Mouse (Mus musculus): ENCODE measurements around the gene Syne1. TPM values are rescaled to one million over a fixed set of nuclear protein-coding genes. Genes with fewer than 3 reads are reported as not detected.
A peak's percentile ranks its signal among the peaks of the same experiment; 100 is the strongest.

Gene Syne1
- polyA plus RNA-seq, 1 experiment from 2014 or later = 5.2 TPM

DNA sequence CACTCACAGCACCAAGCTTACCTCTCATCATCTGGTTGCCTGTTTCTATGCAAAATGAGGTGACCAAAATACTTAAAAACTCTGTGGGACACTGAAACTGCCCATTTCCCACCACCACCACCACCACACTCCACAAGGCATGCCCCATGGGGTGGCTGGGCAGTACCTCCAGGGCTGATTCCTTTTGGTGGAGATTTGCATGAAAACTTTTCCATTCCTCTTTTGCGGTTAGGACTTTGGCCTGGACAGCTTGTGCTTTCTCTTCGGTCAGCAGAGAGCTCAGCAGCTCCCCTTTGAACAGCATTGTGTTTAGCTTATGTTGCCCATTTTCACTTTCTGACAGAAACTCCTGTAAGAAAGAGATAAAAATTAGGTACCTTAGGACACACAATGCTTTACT lies 280.6 kb downstream of the Syne1 start:
- ATAC-seq (replicated peaks) = no peak
- no peaks in the 10 kb centered on the region for H3K27me3 ChIP-seq
- H3K27ac ChIP-seq (replicated peaks) = no peak overlapping the region
- H3K9ac ChIP-seq (replicated peaks) = no peak overlapping the region
- H3K4me1 ChIP-seq = no peaks in the 10 kb centered on the region
- no peak overlapping the region for H3K4me2 ChIP-seq (replicated peaks)
- H3K36me3 ChIP-seq = no peaks in the 10 kb centered on the region
- WGBS = 92% methylated on average over 2 of the region's 2 CpGs
- no peaks in the 10 kb centered on the region for H3K9me3 ChIP-seq
- H3K4me3 ChIP-seq = no peak overlapping the region

DNA sequence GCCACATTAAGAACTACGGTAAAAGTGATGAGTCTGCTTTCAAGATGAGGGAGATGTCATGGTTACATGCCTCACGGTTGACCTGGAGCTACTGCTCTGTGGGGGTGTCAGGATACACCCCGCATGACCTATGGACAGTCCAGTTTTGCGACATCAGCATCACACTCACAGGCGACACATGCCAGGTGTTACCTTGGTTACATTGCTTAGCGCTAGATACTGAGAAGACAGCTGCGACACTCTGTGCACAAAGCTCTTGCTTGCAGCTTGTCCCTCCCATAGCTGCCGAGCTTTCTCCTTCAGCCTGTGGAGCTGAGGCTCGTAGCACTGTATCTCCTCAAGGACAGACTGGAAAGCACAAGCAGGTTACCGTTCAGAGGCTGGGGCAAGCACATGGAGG lies 286.9 kb downstream of the Syne1 start:
- ATAC-seq (replicated peaks) = 0 out of 2 replicates have a peak, but pooled peaks have one; percentile 26
- Histone ChIP-seq H3K9me3 (no peaks in the 10 kb centered on the region), H3K4me2 (replicated peaks) (no peak overlapping the region), H3K27ac (replicated peaks) (no peak overlapping the region), H3K36me3 (no peaks in the 10 kb centered on the region), H3K4me1 (no peaks in the 10 kb centered on the region), H3K9ac (replicated peaks) (no peak overlapping the region), H3K4me3 (no peak overlapping the region), H3K27me3 (no peaks in the 10 kb centered on the region)
- 81% methylated on average over 10 of the region's 10 CpGs for WGBS

DNA sequence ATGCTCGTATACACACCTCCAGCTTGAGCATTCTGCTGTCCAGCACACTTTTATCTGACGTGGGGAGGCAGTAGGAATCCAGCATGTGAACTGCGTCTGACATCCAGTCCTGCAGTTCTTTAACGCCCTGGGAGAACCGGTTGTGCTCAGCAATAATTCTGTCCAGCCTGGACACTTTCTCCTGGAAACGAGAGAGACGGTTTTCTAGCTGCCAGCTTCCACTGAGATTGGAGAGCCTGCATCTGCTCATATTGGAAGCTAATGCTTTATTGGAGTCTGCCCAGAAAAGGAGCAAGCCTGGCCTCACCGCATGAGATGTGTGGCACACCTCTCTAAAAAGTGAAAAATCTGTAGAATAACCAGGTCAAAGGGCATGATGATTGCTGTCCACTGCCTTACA lies 288.6 kb downstream of the Syne1 start:
- H3K9ac ChIP-seq (replicated peaks) = no peak overlapping the region

DNA sequence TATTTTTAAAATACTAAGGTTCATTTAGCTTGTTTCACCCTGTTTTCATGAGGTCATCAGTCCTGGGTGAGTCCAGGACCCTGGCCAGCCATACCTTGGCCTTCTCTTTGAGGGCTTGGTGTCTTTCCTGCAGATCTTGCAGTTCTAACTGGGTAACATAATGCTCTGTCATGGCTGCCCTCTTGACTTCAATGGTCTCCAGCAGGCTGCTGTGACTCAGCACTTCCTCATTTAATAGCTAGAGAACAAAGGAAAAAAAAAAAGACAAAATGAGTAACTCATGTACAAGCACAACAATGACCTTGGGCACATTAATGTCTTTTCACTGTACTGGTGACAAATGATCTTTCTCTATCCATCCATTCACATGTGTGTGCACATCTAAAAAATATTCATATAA lies 294.6 kb downstream of the Syne1 start:
- H3K9me3 ChIP-seq = no peaks in the 10 kb centered on the region
- H3K4me1 ChIP-seq = no peaks in the 10 kb centered on the region
- no peak overlapping the region for H3K4me3 ChIP-seq
- H3K9ac ChIP-seq (replicated peaks) = no peak overlapping the region
- H3K36me3 ChIP-seq = no peaks in the 10 kb centered on the region
- no peaks in the 10 kb centered on the region for H3K27me3 ChIP-seq
- H3K27ac ChIP-seq (replicated peaks) = no peak overlapping the region
- H3K4me2 ChIP-seq (replicated peaks) = no peak overlapping the region
- no peak for ATAC-seq (replicated peaks)

More for the DNA sequence above, 288.6 kb downstream of the Syne1 start:
- Histone ChIP-seq H3K36me3 (no peaks in the 10 kb centered on the region), H3K4me2 (replicated peaks) (no peak overlapping the region), H3K27ac (replicated peaks) (no peak overlapping the region), H3K4me3 (no peak overlapping the region), H3K9me3 (no peaks in the 10 kb centered on the region), H3K4me1 (no peaks in the 10 kb centered on the region), H3K27me3 (no peaks in the 10 kb centered on the region)
- WGBS = 91% methylated on average over 8 of the region's 8 CpGs
- no peak for ATAC-seq (replicated peaks)

DNA sequence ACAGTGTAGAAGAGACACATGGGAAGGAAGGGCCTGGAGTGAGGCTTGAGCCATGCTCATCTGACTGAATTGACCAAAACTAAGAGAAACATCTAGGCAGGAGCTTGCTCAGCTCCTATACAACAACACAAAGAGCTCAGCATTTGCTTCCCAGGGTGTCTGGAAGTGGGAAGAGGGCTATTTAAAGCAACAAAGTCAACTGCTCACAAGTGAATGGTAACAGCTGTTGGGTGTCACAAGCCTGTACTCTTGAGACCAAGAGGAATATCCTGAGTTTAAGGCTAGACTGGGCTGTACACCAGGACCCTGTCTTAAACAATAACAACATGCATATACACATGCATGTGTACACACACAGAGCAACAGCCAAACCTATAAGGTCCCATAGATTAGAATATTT lies 297.5 kb downstream of the Syne1 start:
- no peaks in the 10 kb centered on the region for H3K27me3 ChIP-seq
- H3K9ac ChIP-seq (replicated peaks) = no peak overlapping the region
- no peak overlapping the region for H3K27ac ChIP-seq (replicated peaks)
- ATAC-seq (replicated peaks) = no peak
- H3K4me1 ChIP-seq = no peaks in the 10 kb centered on the region
- no peak overlapping the region for H3K4me3 ChIP-seq
- H3K4me2 ChIP-seq (replicated peaks) = no peak overlapping the region
- no peaks in the 10 kb centered on the region for H3K36me3 ChIP-seq
- H3K9me3 ChIP-seq = no peaks in the 10 kb centered on the region

DNA sequence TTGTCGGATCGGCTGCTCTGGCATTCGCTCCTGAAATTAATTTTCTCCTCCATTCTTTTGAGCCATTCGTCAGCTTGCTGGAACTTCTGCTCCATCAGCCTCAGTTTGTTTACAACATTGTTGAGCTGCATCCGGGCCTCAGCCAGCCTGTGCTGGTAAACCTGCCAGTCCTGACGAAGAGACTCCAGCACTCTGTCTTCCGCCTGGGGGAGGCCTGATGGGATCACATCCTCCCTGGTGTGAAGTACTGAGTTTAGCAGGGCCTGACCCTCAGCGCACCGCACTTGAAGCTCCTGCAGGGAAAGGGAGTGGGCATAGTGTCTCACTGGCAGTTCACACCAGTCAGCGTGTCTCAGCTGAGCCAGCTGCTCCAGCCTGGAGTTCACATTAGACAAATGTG lies 300.6 kb downstream of the Syne1 start:
- 77% methylated on average over 10 of the region's 10 CpGs for WGBS
- Histone ChIP-seq H3K27me3 (no peaks in the 10 kb centered on the region), H3K9ac (replicated peaks) (no peak overlapping the region), H3K9me3 (no peaks in the 10 kb centered on the region), H3K4me1 (no peaks in the 10 kb centered on the region), H3K36me3 (no peaks in the 10 kb centered on the region), H3K4me3 (no peak overlapping the region), H3K4me2 (replicated peaks) (no peak overlapping the region), H3K27ac (replicated peaks) (no peak overlapping the region)
- no peak for ATAC-seq (replicated peaks)

DNA sequence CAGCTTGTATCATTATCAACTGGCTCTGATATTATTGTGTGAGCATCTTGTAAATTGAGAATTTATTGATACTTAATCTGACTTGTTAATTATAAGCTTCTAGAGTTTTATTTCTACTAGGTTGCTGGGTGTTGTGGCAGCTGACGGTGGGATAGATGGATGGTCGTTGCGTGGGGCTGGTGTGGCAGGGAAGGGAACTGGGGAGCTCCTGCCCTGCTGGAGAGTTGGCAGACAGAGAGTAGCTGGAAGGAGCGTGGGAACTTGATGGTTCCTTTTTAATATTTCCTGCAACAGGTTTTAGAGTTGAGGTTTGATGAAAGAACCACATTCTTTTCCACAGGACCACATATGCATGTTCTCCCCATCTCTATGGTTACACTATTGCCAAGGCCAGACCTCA lies 311.6 kb downstream of the Syne1 start:
- peak; percentile 36; the same call in 1 of the 2 replicates for ATAC-seq (replicated peaks)
- H3K36me3 ChIP-seq = no peaks in the 10 kb centered on the region
- H3K4me2 ChIP-seq (replicated peaks) = no peak overlapping the region
- WGBS = 36% methylated on average over 4 of the region's 4 CpGs
- no peaks in the 10 kb centered on the region for H3K27me3 ChIP-seq
- H3K9ac ChIP-seq (replicated peaks) = no peak overlapping the region
- H3K27ac ChIP-seq (replicated peaks) = no peak overlapping the region
- H3K4me3 ChIP-seq = no peak overlapping the region
- H3K4me1 ChIP-seq = peaks cover 3% of the 10 kb centered on the region; the same call in 1 of the 2 replicates
- H3K9me3 ChIP-seq = no peaks in the 10 kb centered on the region

DNA sequence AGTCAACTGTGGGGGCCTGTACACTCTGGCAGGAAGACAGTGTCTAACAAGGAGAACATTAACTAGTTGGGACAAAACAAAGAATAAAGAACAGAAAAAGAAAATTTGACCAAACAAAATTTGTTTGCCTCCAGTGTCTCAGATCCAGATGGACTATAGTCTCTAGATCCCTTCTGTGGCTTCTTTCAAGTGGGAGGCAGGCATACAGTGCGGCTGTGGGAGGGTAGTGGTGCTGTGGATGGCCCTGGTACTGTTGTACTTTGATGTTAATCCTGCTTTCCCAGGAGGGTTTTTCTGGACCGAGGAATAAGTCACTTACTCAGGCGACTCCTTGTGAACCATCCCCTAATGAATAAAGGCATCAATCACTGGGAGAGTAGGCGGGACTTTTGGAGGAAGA lies 314.4 kb downstream of the Syne1 start:
- Histone ChIP-seq H3K9me3 (no peaks in the 10 kb centered on the region), H3K4me1 (peaks cover 6% of the 10 kb centered on the region; the same call in 1 of the 2 replicates), H3K4me3 (no peak overlapping the region), H3K4me2 (replicated peaks) (no peak overlapping the region), H3K27ac (replicated peaks) (no peak overlapping the region), H3K36me3 (no peaks in the 10 kb centered on the region), H3K27me3 (no peaks in the 10 kb centered on the region), H3K9ac (replicated peaks) (no peak overlapping the region)
- no peak for ATAC-seq (replicated peaks)
- 52% methylated on average over 4 of the region's 4 CpGs for WGBS

DNA sequence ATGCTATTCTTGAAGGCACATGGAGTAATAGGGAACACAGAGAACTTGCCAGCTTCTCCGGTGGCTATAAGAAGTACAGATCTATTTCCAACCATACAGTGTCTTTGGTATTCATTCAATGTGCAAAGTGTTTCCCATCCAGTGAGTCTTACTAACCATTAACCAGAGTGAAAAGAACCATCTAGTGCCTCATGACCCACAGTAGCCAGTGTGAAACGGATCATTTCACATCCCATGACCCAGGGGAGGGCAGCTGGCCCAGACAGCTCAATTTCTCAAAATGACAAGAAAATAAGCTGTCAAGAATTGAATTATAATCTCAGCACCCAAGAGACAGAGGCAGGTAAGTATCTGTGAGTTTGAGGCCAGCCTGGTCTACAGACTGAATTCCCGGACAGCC lies 315.1 kb downstream of the Syne1 start:
- Histone ChIP-seq H3K27ac (replicated peaks) (no peak overlapping the region), H3K4me1 (peaks cover 6% of the 10 kb centered on the region; the same call in 1 of the 2 replicates), H3K36me3 (no peaks in the 10 kb centered on the region), H3K4me2 (replicated peaks) (no peak overlapping the region), H3K9ac (replicated peaks) (no peak overlapping the region), H3K9me3 (no peaks in the 10 kb centered on the region), H3K4me3 (no peak overlapping the region), H3K27me3 (no peaks in the 10 kb centered on the region)
- ATAC-seq (replicated peaks) = no peak
- 95% methylated on average over 3 of the region's 3 CpGs for WGBS

DNA sequence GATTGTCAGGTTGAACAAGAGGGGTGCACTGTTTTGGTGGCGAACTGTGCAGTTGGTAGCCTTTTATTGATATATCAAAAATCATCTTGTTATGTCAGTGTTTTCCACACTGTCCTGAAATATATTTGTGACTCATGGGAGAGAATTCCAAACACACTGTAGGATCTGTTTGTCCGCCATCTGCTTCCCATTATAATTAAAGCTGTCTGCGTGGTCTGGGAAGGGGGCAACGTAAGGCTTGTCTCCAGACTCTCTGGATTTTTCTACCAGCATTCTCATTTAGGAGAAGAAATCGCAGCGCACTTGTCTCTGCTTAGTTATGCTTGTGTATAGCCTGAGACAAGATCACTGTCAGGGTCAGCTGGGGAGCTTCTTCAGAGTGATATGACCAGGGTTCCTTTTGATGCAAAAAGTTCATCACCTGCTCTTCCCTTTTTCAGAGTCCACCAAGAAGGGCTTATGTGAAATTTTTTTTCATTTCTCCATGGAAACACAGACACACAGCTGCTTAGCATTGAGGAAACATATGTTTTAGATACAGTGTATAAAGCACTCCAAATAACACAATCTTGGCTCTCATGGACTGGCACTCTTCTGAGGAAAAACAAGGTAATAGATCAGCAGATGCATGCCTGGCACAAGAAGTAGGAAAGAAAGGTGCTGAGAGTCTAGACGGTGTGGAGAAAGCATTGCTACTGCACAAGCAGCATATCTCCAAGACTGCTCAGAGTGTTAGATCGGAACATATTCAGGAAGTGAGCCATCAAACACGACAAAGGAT lies 316.4 kb downstream of the Syne1 start:
- Histone ChIP-seq H3K4me3 (no peak overlapping the region), H3K9me3 (no peaks in the 10 kb centered on the region), H3K27me3 (no peaks in the 10 kb centered on the region), H3K4me2 (replicated peaks) (no peak overlapping the region), H3K36me3 (no peaks in the 10 kb centered on the region), H3K4me1 (peaks cover 6% of the 10 kb centered on the region; the same call in 1 of the 2 replicates), H3K27ac (replicated peaks) (0 out of 2 replicates have a peak overlapping the region, but pooled peaks have one; percentile 3), H3K9ac (replicated peaks) (no peak overlapping the region)
- peak; percentile 54 for ATAC-seq (replicated peaks)
- 74% methylated on average over 9 of the region's 9 CpGs for WGBS

DNA sequence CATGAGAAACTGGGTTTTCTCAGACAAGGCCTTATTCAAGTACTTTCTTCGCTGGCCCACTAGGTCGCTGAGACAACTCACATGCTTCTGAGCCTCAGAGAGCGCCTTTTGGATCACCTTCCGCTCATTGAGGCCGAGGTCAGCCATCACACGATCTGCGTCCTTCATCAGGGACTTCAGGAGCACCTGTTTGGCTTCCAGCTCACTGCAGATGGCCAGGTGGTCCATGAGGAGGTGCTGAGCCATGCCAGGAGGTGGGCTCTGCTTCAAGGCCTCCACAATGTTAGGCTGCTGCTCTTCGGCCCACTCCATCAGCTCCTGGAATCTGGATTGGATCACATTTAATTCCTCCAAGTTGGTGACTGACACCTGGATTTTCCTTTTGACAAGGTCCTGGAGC lies 322.2 kb downstream of the Syne1 start:
- no peak overlapping the region for H3K4me3 ChIP-seq
- H3K27me3 ChIP-seq = no peaks in the 10 kb centered on the region
- H3K9me3 ChIP-seq = no peaks in the 10 kb centered on the region
- H3K9ac ChIP-seq (replicated peaks) = no peak overlapping the region
- no peak overlapping the region for H3K4me2 ChIP-seq (replicated peaks)
- WGBS = 92% methylated on average over 8 of the region's 8 CpGs
- no peak overlapping the region for H3K27ac ChIP-seq (replicated peaks)
- ATAC-seq (replicated peaks) = no peak
- no peaks in the 10 kb centered on the region for H3K4me1 ChIP-seq
- H3K36me3 ChIP-seq = no peaks in the 10 kb centered on the region

DNA sequence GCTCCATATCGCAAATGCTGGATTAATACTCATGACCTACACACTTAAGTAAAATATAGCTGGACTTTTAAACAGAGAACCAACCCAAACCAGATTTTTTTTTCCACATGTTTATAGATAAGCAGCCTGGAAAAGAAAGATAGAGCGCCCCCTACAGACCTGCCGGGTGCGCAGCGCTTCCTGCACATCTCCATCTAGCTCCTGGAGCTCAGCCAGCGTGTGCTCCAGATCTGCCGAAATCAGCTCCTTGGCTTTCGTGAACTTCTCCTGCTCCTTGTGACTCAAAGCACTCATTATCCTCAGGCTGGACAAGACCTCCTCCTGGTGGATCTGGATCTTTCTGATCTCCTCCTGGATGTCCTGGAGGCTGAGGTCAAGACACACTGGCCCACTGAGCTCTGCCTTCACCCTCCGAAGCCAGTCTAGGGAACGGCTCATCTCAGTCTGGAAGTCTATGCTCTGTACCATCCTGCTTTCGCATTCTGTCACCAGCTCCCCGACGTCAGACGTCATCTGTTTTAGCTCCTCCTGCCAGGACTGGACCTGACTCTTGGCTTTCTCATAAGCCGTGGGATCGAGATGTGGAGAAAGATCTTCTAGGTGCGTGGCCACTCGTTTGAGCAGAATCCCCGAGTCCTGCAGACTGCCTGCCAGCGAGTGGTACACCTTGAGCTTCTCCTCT lies 323.7 kb downstream of the Syne1 start:
- Histone ChIP-seq H3K27ac (replicated peaks) (no peak overlapping the region), H3K4me1 (no peaks in the 10 kb centered on the region), H3K36me3 (no peaks in the 10 kb centered on the region), H3K9ac (replicated peaks) (no peak overlapping the region), H3K9me3 (no peaks in the 10 kb centered on the region), H3K4me3 (no peak overlapping the region), H3K4me2 (replicated peaks) (no peak overlapping the region), H3K27me3 (no peaks in the 10 kb centered on the region)
- no peak for ATAC-seq (replicated peaks)
- 84% methylated on average over 20 of the region's 20 CpGs for WGBS
